ENCODE assay signal across 17 mouse cellular contexts in the genomic region with DNA sequence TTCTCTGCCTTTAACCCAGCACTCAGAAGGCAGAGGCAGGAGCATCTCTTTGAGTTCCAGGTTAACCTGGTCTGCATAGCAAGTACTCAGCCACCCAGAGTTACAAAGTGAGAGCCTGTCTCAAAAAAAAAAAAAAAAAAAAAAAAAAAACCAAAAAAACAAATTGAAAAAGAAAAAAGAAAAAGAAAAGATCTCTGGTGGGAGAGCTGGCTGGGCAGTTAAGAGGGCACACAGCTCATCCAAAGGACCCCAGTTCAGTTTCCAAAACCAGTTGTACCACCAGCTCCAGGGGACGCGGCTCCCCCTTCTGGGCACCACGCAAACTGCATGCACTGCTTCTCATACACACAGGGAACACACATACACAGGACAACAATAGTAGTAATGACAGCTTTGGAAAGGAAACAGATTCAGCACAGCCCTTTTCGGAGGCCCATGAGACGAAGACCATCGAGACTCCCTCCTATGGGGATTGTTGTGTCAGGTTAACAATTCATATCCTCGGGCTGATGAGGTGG. TPM values are rescaled to one million over a fixed set of nuclear protein-coding genes. Genes with fewer than 3 reads are reported as not detected.
DNase-seq lines count a peak whose midpoint lies in the region; ATAC-seq and TF ChIP-seq lines count a peak whose summit lies in the region.
"Had no signal": no experiment of that assay in that cellular context is flagged by ENCODE, and none has a peak within 500 bp of the region (broad histone marks: within the 10 kb centered on the region; RNA-seq: fewer than 3 reads in every experiment).

No protein-coding gene starts in this region.

- no peak for TF ChIP-seq POLR2A in liver, adult 2 months (IDR thresholded peaks at IDR 0.05; ENCODE audit: extremely low read depth, insufficient read depth, low read length)

- H3K9ac ChIP-seq in liver, adult 2 months (ENCODE audit: low read depth, low read length): no peak overlapping the region
- H3K9ac ChIP-seq in liver, embryonic 12.5 days: no peak overlapping the region
- H3K9ac ChIP-seq in ES-E14 (ENCODE audit: insufficient read depth, low read depth, low read length, poor library complexity, severe bottlenecking): no peak overlapping the region
- no peak overlapping the region for H3K9ac ChIP-seq in liver, embryonic 14.5 days (replicated peaks)
- H3K9ac ChIP-seq: neural tube, embryonic 13.5 days had no signal

- H3K27me3 ChIP-seq in liver, adult 2 months (ENCODE audit: control insufficient read depth, insufficient read depth, low read length): peaks cover 29% of the 10 kb centered on the region
- peaks cover 98% of the 10 kb centered on the region for H3K27me3 ChIP-seq in liver, embryonic 12.5 days (replicated peaks)
- H3K27me3 ChIP-seq in liver, embryonic 14.5 days (ENCODE audit: control insufficient read depth, insufficient read depth, low read length): peaks cover 70% of the 10 kb centered on the region

- H3K9me3 ChIP-seq in liver, embryonic 12.5 days (replicated peaks): peaks cover 5% of the 10 kb centered on the region; the same call in 1 of the 2 replicates
- H3K9me3 ChIP-seq in ES-E14 (ENCODE audit: control insufficient read depth, insufficient read depth, low read depth, low read length): no peaks in the 10 kb centered on the region
- H3K9me3 ChIP-seq in liver, embryonic 14.5 days (ENCODE audit: control insufficient read depth, low read length): no peaks in the 10 kb centered on the region
- H3K9me3 ChIP-seq: limb, embryonic 10.5 days; neural tube, embryonic 13.5 days had no signal

- H3K36me3 ChIP-seq in liver, adult 2 months (ENCODE audit: control insufficient read depth, insufficient read depth, low read length): no peaks in the 10 kb centered on the region
- H3K36me3 ChIP-seq in liver, embryonic 12.5 days: no peaks in the 10 kb centered on the region
- H3K36me3 ChIP-seq in ES-E14 (ENCODE audit: control insufficient read depth, insufficient read depth, low read length, poor library complexity, severe bottlenecking): no peaks in the 10 kb centered on the region
- no peaks in the 10 kb centered on the region for H3K36me3 ChIP-seq in liver, embryonic 14.5 days (replicated peaks; ENCODE audit: control insufficient read depth, insufficient read depth, low read depth)
- H3K36me3 ChIP-seq: limb, embryonic 10.5 days; neural tube, embryonic 13.5 days had no signal

- TF ChIP-seq CTCF in liver, adult 2 months (IDR thresholded peaks at IDR 0.05; ENCODE audit: low read depth, low read length): peak; percentile 70
- peak; percentile 87 for TF ChIP-seq CTCF in liver, embryonic 14.5 days (IDR thresholded peaks at IDR 0.05; ENCODE audit: low read depth)

- in situ Hi-C loops in ES-E14 (cut with MboI; ENCODE audit: low sequenced_read_pairs in 2 of 2, unreplicated experiment in 2 of 2): no loop called here

- 76% methylated on average over 7 of the region's 7 CpGs for WGBS in liver, adult 2 months
- 54% methylated on average over 7 of the region's 7 CpGs for WGBS in liver, embryonic 12.5 days (ENCODE audit: insufficient replicate concordance)
- WGBS in liver, embryonic 14.5 days (ENCODE audit: insufficient replicate concordance): 46% methylated on average over 7 of the region's 7 CpGs

- ATAC-seq in liver, embryonic 12.5 days: no peak
- no peak for ATAC-seq in liver, embryonic 14.5 days (ENCODE audit: insufficient read depth)

- TF ChIP-seq EP300 in liver, embryonic 14.5 days (IDR thresholded peaks at IDR 0.05; ENCODE audit: low read depth): no peak

- H3K4me1 ChIP-seq in liver, adult 2 months (ENCODE audit: control insufficient read depth, insufficient read depth, low read length): no peaks in the 10 kb centered on the region
- H3K4me1 ChIP-seq in liver, embryonic 12.5 days: no peaks in the 10 kb centered on the region
- peaks cover 0 to 8% of the 10 kb centered on the region in 2 experiments; a peak in 1 of 4 replicates for H3K4me1 ChIP-seq in ES-E14 (ENCODE audit: control insufficient read depth in 2 of 2, insufficient read depth in 2 of 2, low read length in 2 of 2, poor library complexity in 1 of 2)
- no peaks in the 10 kb centered on the region for H3K4me1 ChIP-seq in liver, embryonic 14.5 days (replicated peaks; ENCODE audit: control insufficient read depth in 2 of 2, insufficient read depth in 2 of 2, low read length in 1 of 2)
- H3K4me1 ChIP-seq: neural tube, embryonic 13.5 days had no signal

- no peak overlapping the region for H3K4me3 ChIP-seq in liver, adult 2 months (ENCODE audit: insufficient read depth, low read depth, low read length)
- H3K4me3 ChIP-seq in liver, embryonic 12.5 days: no peak overlapping the region
- H3K4me3 ChIP-seq in ES-E14 (ENCODE audit: insufficient read depth in 1 of 2, low read depth in 1 of 2, low read length in 2 of 2, poor library complexity in 1 of 2, severe bottlenecking in 1 of 2): no peak overlapping the region
- no peak overlapping the region for H3K4me3 ChIP-seq in liver, embryonic 14.5 days (ENCODE audit: insufficient read depth in 1 of 2, low read depth in 2 of 2, low read length in 2 of 2)
- H3K4me3 ChIP-seq: erythroblast, embryonic 14.5 days; limb, embryonic 10.5 days; megakaryocyte, embryonic 14.5 days; neural tube, embryonic 13.5 days had no signal

- no peak overlapping the region for H3K27ac ChIP-seq in liver, adult 2 months (replicated peaks; ENCODE audit: insufficient read depth, low read depth, low read length)
- no peak overlapping the region for H3K27ac ChIP-seq in liver, embryonic 12.5 days
- no peak overlapping the region for H3K27ac ChIP-seq in ES-E14 (ENCODE audit: insufficient read depth, low read depth, low read length, poor library complexity, severe bottlenecking)
- no peak overlapping the region for H3K27ac ChIP-seq in liver, embryonic 14.5 days
- H3K27ac ChIP-seq: limb, embryonic 10.5 days; neural tube, embryonic 13.5 days had no signal

- DNase-seq in adrenal gland, postnatal 14 days: peak; percentile 43
- DNase-seq in adrenal gland, postnatal 25 days: no peak
- no peak for DNase-seq in liver, adult 2 months (ENCODE audit: extremely low read depth, low read depth, low spot score)
- DNase-seq in ES-E14 (ENCODE audit: low read depth, low spot score): no peak
- DNase-seq in liver, embryonic 14.5 days (ENCODE audit: low read depth in 3 of 3, low spot score in 3 of 3): no peak
- DNase-seq in frontal cortex, postnatal 14 days (ENCODE audit: low spot score in 2 of 2): no peak
- no peak for DNase-seq in adrenal gland, adult (ENCODE audit: inconsistent age in 2 of 2, low spot score in 1 of 2)
- DNase-seq: adrenal gland, adult 8-10 months; cerebellum, adult 8-10 months; gastrocnemius, postnatal 25 days; heart, postnatal 10 days; kidney, adult 8-10 months had no signal

- no peak overlapping the region for H3K4me2 ChIP-seq in liver, embryonic 12.5 days
- no peak overlapping the region for H3K4me2 ChIP-seq in liver, embryonic 14.5 days (ENCODE audit: low read depth)
- H3K4me2 ChIP-seq: neural tube, embryonic 13.5 days had no signal

- H3K79me2 ChIP-seq in liver, adult 2 months (ENCODE audit: control insufficient read depth, insufficient read depth, low read length): no peaks in the 10 kb centered on the region

TF ChIP-seq in ES-E14, 5 proteins besides CTCF, POLR2A, EP300 and RAD21:
- TF ChIP-seq CHD2 (IDR thresholded peaks at IDR 0.05; ENCODE audit: low read depth, low read length) (no peak), ZNF384 (IDR thresholded peaks at IDR 0.05; ENCODE audit: low read depth, low read length) (peak; percentile 86)

RNA-seq across cellular contexts. Expression of gene Onecut3, which starts 7.7 kb away (rescaled TPM):
- not detected in 2 replicates for total RNA-seq in adrenal gland, postnatal 14 days (2021)
- total RNA-seq in adrenal gland, postnatal 25 days (2021): not detected in 2 replicates
- not detected in 2 replicates for total RNA-seq in liver, adult 2 months (2014; rRNA removed)
- not detected in 2 replicates for polyA plus RNA-seq in liver, adult 2 months (2012; rRNA removed)
- 0.29 and 0.33 TPM in 2 replicates for polyA plus RNA-seq in liver, embryonic 12.5 days (2016; fragmentation: Nextera tagmentation; extraction: Ambion mirVana)
- not detected in 2 replicates for total RNA-seq in ES-E14 (2012; rRNA removed)
- 0.02 TPM in 2 replicates for polyA plus RNA-seq in liver, embryonic 14.5 days (2012; rRNA removed)
- polyA plus RNA-seq in liver, embryonic 14.5 days (2014; fragmentation: Nextera tagmentation; extraction: Ambion mirVana): not detected in 2 replicates
- total RNA-seq: adrenal gland, adult 8-10 months; gastrocnemius, postnatal 25 days; heart, postnatal 10 days had no signal
- polyA plus RNA-seq: erythroblast, embryonic 14.5 days; limb, embryonic 10.5 days had no signal

RNA-seq across cellular contexts. Expression of gene Atp8b3, which starts 52.0 kb away (rescaled TPM):
- total RNA-seq in adrenal gland, postnatal 14 days (2021): 0.19 TPM in 2 replicates
- 0.29 and 0.64 TPM in 2 replicates for total RNA-seq in adrenal gland, postnatal 25 days (2021)
- not detected in 2 replicates for total RNA-seq in liver, adult 2 months (2014; rRNA removed)
- 0.04 TPM in 1 of 2 replicates, not detected in the other for polyA plus RNA-seq in liver, adult 2 months (2012; rRNA removed)
- polyA plus RNA-seq in liver, embryonic 12.5 days (2016; fragmentation: Nextera tagmentation; extraction: Ambion mirVana): 0.02 and 0.08 TPM in 2 replicates
- total RNA-seq in ES-E14 (2012; rRNA removed): 0.80 and 2.3 TPM in 2 replicates
- polyA plus RNA-seq in liver, embryonic 14.5 days (2012; rRNA removed): 0.01 and 0.02 TPM in 2 replicates
- polyA plus RNA-seq in liver, embryonic 14.5 days (2014; fragmentation: Nextera tagmentation; extraction: Ambion mirVana): 0.05 TPM in 1 of 2 replicates, not detected in the other
- total RNA-seq: gastrocnemius, postnatal 25 days; heart, postnatal 10 days had no signal

RNA-seq across cellular contexts. Expression of gene Tcf3, which starts 53.5 kb away (rescaled TPM):
- total RNA-seq in adrenal gland, postnatal 14 days (2021): 54.4 and 61.8 TPM in 2 replicates
- total RNA-seq in adrenal gland, postnatal 25 days (2021): 63.1 and 84.1 TPM in 2 replicates
- 6.4 and 9.9 TPM in 2 replicates for total RNA-seq in liver, adult 2 months (2014; rRNA removed)
- polyA plus RNA-seq in liver, adult 2 months (2012; rRNA removed): 19.6 and 20.2 TPM in 2 replicates
- polyA plus RNA-seq in liver, embryonic 12.5 days (2016; fragmentation: Nextera tagmentation; extraction: Ambion mirVana): 110 and 115 TPM in 2 replicates
- 90.9 and 108 TPM in 2 replicates for total RNA-seq in ES-E14 (2012; rRNA removed)
- 54.7 and 74.7 TPM in 2 replicates for polyA plus RNA-seq in liver, embryonic 14.5 days (2012; rRNA removed)
- polyA plus RNA-seq in liver, embryonic 14.5 days (2014; fragmentation: Nextera tagmentation; extraction: Ambion mirVana): 41.9 and 55.4 TPM in 2 replicates
